Mouse (Mus musculus) small intestine, adult 2 months (tissue): ENCODE measurements around the gene Hira.

Source experiments
- CTCF ChIP-seq: fragments of 200-500 bp; IDR thresholded peaks from 2 replicates; pipeline ENCODE4 v1.5.1; 2012; ENCODE audit warnings: low read depth, mild to moderate bottlenecking, control low read depth, inconsistent platforms, low read length, moderate library complexity, mixed read lengths; ENCODE audit not compliant: insufficient replicate concordance, insufficient read length; ENCODE audit errors: extremely low read depth
- POLR2A ChIP-seq: fragments of 200-500 bp; IDR thresholded peaks from 2 replicates; pipeline ENCODE4 v1.6.1; 2012; ENCODE audit warnings: low read depth, mild to moderate bottlenecking, control low read depth, inconsistent platforms, low read length, moderate library complexity

- no peak for TF ChIP-seq CTCF
- no peak for TF ChIP-seq POLR2A
Observed at GRCm38 (mm10) chr16:19005298-19005697, 128.5 kb downstream of the Hira start.
